Mouse (Mus musculus) lung, embryonic 15.5 days (tissue): ENCODE data around the gene Vmn1r200. TPM values are rescaled to one million over a fixed set of nuclear protein-coding genes. Genes with fewer than 3 reads are reported as not detected.
"Not testable (repeated sequence)": the region's sequence is repeated elsewhere in the genome, so short reads cannot be mapped to it uniquely, and the experiment has no call there.

Experiments used
- ATAC-seq: fragments of 200-750 bp; cut with Nextera tagmentation; 2 replicates; pipeline ENCODE4 v1.8.0; 2017; ENCODE audit warnings: moderate number of reproducible peaks, borderline replicate concordance; ENCODE audit not compliant: low FRiP score, low TSS enrichment; ENCODE audit errors: extremely low read depth
- H3K27ac ChIP-seq: fragments of 300-500 bp; sonication (generic); 2 replicates; pipeline ENCODE4 v1.5.1; 2015; ENCODE audit warnings: moderate library complexity, mild to moderate bottlenecking, inconsistent platforms
- H3K27me3 ChIP-seq: fragments of 300-500 bp; sonication (generic); 2 replicates; pipeline ENCODE4 v1.6.1; 2015; ENCODE audit warnings: inconsistent platforms
- H3K36me3 ChIP-seq: fragments of 300-500 bp; sonication (generic); 2 replicates; pipeline ENCODE4 v1.6.1; 2015; ENCODE audit warnings: inconsistent platforms
- H3K4me1 ChIP-seq: fragments of 300-500 bp; sonication (generic); 2 replicates; pipeline ENCODE4 v1.6.1; 2015; ENCODE audit warnings: inconsistent platforms
- H3K4me2 ChIP-seq: fragments of 300-500 bp; sonication (generic); 2 replicates; pipeline ENCODE4 v1.6.1; 2015; ENCODE audit warnings: inconsistent platforms, mild to moderate bottlenecking, moderate library complexity
- H3K4me3 ChIP-seq: fragments of 300-500 bp; sonication (generic); 2 replicates; pipeline ENCODE4 v1.5.1; 2015; ENCODE audit warnings: mild to moderate bottlenecking, inconsistent platforms
- H3K9ac ChIP-seq: fragments of 300-500 bp; sonication (generic); 2 replicates; pipeline ENCODE4 v1.6.1; 2015; ENCODE audit warnings: inconsistent platforms
- H3K9me3 ChIP-seq: fragments of 300-500 bp; sonication (generic); 2 replicates; pipeline ENCODE4 v1.6.1; 2016; ENCODE audit warnings: inconsistent platforms
- WGBS: fragments of 180-500 bp; shearing (Covaris S2); methylation state at CpG from one replicate; pipeline ENCODE4 v1.1.7; 2015; 5-methylcytosine and 5-hydroxymethylcytosine counted together
- polyA plus RNA-seq: library from polyadenylated mRNA; unstranded; fragments of >200 nt; fragmentation: Nextera tagmentation; extraction: Ambion mirVana; gene quantifications from 2 replicates; pipeline ENCODE4 v1.2.1, GENCODE M21; 2015

Vmn1r200 gene
- not detected in 2 replicates for polyA plus RNA-seq

DNA sequence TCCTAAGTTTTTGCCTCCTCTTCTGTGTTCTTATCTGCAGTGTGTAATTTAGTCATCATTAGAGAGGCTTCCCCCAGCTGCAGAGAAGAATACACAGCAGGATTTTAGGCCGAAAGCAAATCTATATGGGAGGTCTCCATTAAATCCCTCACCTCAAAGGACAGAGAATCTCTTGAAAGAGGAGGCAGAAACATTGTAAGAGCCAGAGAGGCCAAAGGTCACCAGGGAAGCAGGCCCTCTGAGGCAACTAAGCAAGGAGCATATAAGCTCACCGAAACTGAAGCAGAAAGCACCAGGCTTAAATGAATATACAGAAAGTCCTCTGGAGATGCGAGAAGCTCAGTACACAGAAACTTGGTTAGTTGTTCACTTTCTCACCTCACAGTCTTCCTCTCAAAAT, at the start of gene Vmn1r200:
Gene Vmn1r200 (plus strand): TSS at position 301 of the 400 bp plus-strand sequence.
- Histone ChIP-seq H3K36me3 (no peaks in the 10 kb centered on the region), H3K4me3 (no peak within 1 kb of the TSS), H3K9me3 (no peaks in the 10 kb centered on the region), H3K4me1 (no peaks in the 10 kb centered on the region), H3K4me2 (no peak within 1 kb of the TSS), H3K27me3 (no peaks in the 10 kb centered on the region), H3K27ac (no peak within 1 kb of the TSS), H3K9ac (no peak within 1 kb of the TSS)
- ATAC-seq, result no peak
- WGBS, result 67% methylated on average over 3 of the region's 3 CpGs

GRCm38 (mm10) chr13:22350064-22350463, 40.1 kb upstream of the Vmn1r200 start, which contains the start of gene Vmn1r198:
Gene Vmn1r198, plus strand, starts transcription at chr13:22350364.
- Histone ChIP-seq H3K27ac (no peak within 1 kb of the TSS), H3K9me3 (no peaks in the 10 kb centered on the region), H3K9ac (no peak within 1 kb of the TSS), H3K27me3 (no peaks in the 10 kb centered on the region), H3K4me1 (no peaks in the 10 kb centered on the region), H3K4me2 (no peak within 1 kb of the TSS), H3K36me3 (no peaks in the 10 kb centered on the region), H3K4me3 (no peak within 1 kb of the TSS)
- WGBS, result 17% methylated on average over 1 of the region's 1 CpGs
- ATAC-seq, result no peak

GRCm38 (mm10) chr13:22350813-22351212, 39.4 kb upstream of the Vmn1r200 start:
- Histone ChIP-seq H3K27ac (no peak overlapping the region), H3K27me3 (no peaks in the 10 kb centered on the region), H3K36me3 (no peaks in the 10 kb centered on the region), H3K9ac (no peak overlapping the region), H3K4me1 (no peaks in the 10 kb centered on the region), H3K9me3 (no peaks in the 10 kb centered on the region), H3K4me2 (no peak overlapping the region), H3K4me3 (no peak overlapping the region)
- no peak for ATAC-seq
- WGBS, result 64% methylated on average over 1 of the region's 1 CpGs

DNA sequence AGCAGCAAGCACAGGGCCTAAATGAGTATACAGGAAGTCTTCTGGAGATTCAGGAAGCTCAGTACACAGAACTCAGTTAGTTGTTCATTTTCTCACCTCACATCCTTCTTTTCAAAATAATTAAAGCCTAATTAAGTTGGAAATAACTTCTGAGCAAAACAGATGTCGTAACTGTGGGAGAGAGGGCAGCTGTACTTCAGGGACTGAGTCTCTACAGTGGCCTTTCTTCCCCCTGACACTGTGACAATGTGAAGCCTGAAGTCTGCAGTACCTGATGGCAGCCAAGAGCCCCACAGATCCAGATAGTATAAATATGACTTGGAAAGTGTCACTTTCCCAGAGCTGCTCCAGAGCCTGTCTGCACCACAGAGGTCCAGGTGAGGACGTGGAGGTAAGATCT, 10.7 kb upstream of the Vmn1r200 start, which contains the start of gene Vmn1r199:
Gene Vmn1r199 (plus strand): TSS at position 301 of the 400 bp plus-strand sequence.
- Histone ChIP-seq H3K4me3 (no peak within 1 kb of the TSS), H3K9me3 (no peaks in the 10 kb centered on the region), H3K4me1 (no peaks in the 10 kb centered on the region), H3K27ac (no peak within 1 kb of the TSS), H3K36me3 (no peaks in the 10 kb centered on the region), H3K27me3 (no peaks in the 10 kb centered on the region), H3K9ac (no peak within 1 kb of the TSS), H3K4me2 (no peak within 1 kb of the TSS)
- 64% methylated on average over 2 of the region's 2 CpGs for whole genome bisulfite sequencing
- ATAC-seq, result no peak

DNA sequence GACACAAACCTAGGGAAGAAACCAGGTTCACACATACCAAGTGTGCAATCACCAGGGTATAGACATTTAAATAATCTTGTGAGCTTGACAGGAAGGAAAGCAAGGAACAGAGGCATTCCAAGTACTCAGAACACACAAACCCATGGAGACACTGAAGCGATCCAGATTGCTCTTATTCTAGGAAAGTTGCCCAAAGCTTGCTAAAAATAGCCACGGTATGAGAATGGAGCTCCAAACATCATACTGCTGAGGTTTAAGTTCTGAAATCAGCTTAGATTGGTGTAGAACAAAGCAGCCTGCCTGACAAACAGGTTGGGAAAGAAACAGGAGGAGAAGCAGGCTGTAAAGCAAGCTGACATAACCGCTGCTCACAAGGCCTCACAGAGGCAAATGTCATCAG, 9.0 kb upstream of the Vmn1r200 start:
- not testable (repeated sequence) for H3K27ac ChIP-seq, ATAC-seq, H3K27me3 ChIP-seq

DNA sequence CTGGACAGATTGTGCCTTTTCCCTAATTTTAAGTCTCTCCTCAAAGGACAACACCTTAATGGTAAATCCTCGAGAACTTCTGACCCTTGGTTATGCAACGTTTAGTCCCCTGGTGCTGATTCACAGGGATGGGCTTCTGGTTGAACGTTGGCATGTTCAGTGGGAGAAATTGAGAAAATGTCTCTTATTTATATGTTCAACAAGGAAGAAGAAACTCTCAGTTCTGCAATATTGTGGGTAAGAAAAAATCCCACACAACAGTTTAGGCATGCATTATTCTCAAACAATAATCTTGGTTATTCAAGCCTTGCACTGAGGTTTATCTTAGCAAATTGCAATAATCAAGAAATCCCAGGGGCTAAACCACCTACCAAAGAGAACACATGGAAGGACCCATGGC, 6.8 kb upstream of the Vmn1r200 start:
- Histone ChIP-seq H3K9ac (no peak overlapping the region), H3K36me3 (no peaks in the 10 kb centered on the region), H3K27ac (no peak overlapping the region), H3K27me3 (no peaks in the 10 kb centered on the region), H3K4me2 (no peak overlapping the region), H3K4me1 (no peaks in the 10 kb centered on the region), H3K9me3 (no peaks in the 10 kb centered on the region), H3K4me3 (no peak overlapping the region)
- WGBS, result 71% methylated on average over 3 of the region's 3 CpGs
- no peak for ATAC-seq

More for the DNA sequence above, 9.0 kb upstream of the Vmn1r200 start:
- 48% methylated on average over 3 of the region's 3 CpGs for WGBS
- H3K9me3 ChIP-seq, H3K9ac ChIP-seq, H3K4me3 ChIP-seq, H3K4me1 ChIP-seq, H3K36me3 ChIP-seq, H3K4me2 ChIP-seq: not testable (repeated sequence)

GRCm38 (mm10) chr13:22387050-22387449, 3.1 kb upstream of the Vmn1r200 start:
- H3K9ac ChIP-seq, result no peak overlapping the region
- no peaks in the 10 kb centered on the region for H3K4me1 ChIP-seq
- no peak for ATAC-seq
- no peaks in the 10 kb centered on the region for H3K36me3 ChIP-seq
- no peaks in the 10 kb centered on the region for H3K9me3 ChIP-seq
- 68% methylated on average over 1 of the region's 1 CpGs for WGBS
- no peak overlapping the region for H3K4me3 ChIP-seq
- H3K4me2 ChIP-seq, result no peak overlapping the region
- no peaks in the 10 kb centered on the region for H3K27me3 ChIP-seq
- no peak overlapping the region for H3K27ac ChIP-seq

DNA sequence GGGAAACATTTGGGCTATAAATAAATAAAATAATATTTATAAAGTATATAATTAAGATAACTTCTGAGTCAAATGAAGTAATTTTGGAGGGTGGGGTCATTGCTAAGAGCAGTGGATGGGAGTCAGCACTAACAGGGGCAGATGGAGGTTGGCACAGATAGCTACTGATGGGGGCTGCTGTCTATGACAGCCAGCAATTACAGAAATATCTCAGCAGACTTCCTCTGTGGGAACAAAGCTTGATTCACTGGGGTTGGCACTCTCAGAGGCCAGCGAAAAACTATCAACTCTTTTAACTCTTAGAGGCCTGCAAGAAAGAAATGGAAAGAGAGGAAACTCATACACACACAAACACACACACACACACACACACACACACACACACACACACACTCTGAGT, 12.8 kb downstream of the Vmn1r200 start:
- H3K9ac ChIP-seq, result no peak overlapping the region
- H3K27ac ChIP-seq, result no peak overlapping the region
- no peaks in the 10 kb centered on the region for H3K36me3 ChIP-seq
- peaks cover 6% of the 10 kb centered on the region; the same call in 1 of the 2 replicates for H3K9me3 ChIP-seq
- H3K4me1 ChIP-seq, result no peaks in the 10 kb centered on the region
- no peaks in the 10 kb centered on the region for H3K27me3 ChIP-seq
- no peak overlapping the region for H3K4me2 ChIP-seq
- no peak overlapping the region for H3K4me3 ChIP-seq
- 54% methylated on average over 1 of the region's 1 CpGs for WGBS
- ATAC-seq, result no peak

Other genes starting within 250 kb of the Vmn1r200 start
- gene Vmn1r191, start 206.4 kb upstream of the Vmn1r200 start, polyA plus RNA-seq, result not detected in 2 replicates
- not detected in 2 replicates for gene Vmn1r192, start 199.2 kb upstream of the Vmn1r200 start, polyA plus RNA-seq
- gene Vmn1r193, start 167.2 kb upstream of the Vmn1r200 start, polyA plus RNA-seq, result not detected in 2 replicates
- gene Vmn1r194, start 146.2 kb upstream of the Vmn1r200 start, polyA plus RNA-seq, result not detected in 2 replicates
- gene Vmn1r195, start 119.9 kb upstream of the Vmn1r200 start, polyA plus RNA-seq, result not detected in 2 replicates
- not detected in 2 replicates for gene Vmn1r196, start 100.5 kb upstream of the Vmn1r200 start, polyA plus RNA-seq
- gene Vmn1r197, start 65.8 kb upstream of the Vmn1r200 start, polyA plus RNA-seq, result not detected in 2 replicates
- gene Vmn1r198, start 40.0 kb upstream of the Vmn1r200 start, polyA plus RNA-seq, result not detected in 2 replicates
- not detected in 2 replicates for gene Vmn1r199, start 10.6 kb upstream of the Vmn1r200 start, polyA plus RNA-seq
- gene Vmn1r201, start 81.5 kb downstream of the Vmn1r200 start, polyA plus RNA-seq, result not detected in 2 replicates
- not detected in 2 replicates for gene Vmn1r202, start 115.0 kb downstream of the Vmn1r200 start, polyA plus RNA-seq
- not detected in 2 replicates for gene Vmn1r203, start 127.7 kb downstream of the Vmn1r200 start, polyA plus RNA-seq
- gene Vmn1r204, start 162.8 kb downstream of the Vmn1r200 start, polyA plus RNA-seq, result not detected in 2 replicates
- not detected in 2 replicates for gene Vmn1r205, start 202.6 kb downstream of the Vmn1r200 start, polyA plus RNA-seq
- gene Vmn1r206, start 233.9 kb downstream of the Vmn1r200 start, polyA plus RNA-seq, result not detected in 2 replicates